Mouse (Mus musculus) CH12.LX (cell line): ENCODE measurements around the gene Cabin1. TPM values are rescaled to one million over a fixed set of nuclear protein-coding genes. Genes with fewer than 3 reads are reported as not detected.
A peak's percentile ranks its signal among the peaks of the same experiment; 100 is the strongest.
"Not testable (repeated sequence)": the region's sequence is repeated elsewhere in the genome, so short reads cannot be mapped to it uniquely, and the experiment has no call there.

Source experiments
- DNase-seq: peaks from one replicate; pipeline ENCODE4 v3.0.0-alpha.2; 2013; ENCODE audit errors: extremely low read depth
- H3K27ac ChIP-seq: 2 replicates; pipeline ENCODE4 v1.5.1; 2012; ENCODE audit warnings: low read depth, mild to moderate bottlenecking, control low read depth, moderate library complexity; ENCODE audit not compliant: insufficient read depth
- H3K27me3 ChIP-seq: replicated peaks from 2 replicates; pipeline ENCODE3; 2012; ENCODE audit warnings: inconsistent platforms
- H3K36me3 ChIP-seq, 2 experiments: replicated peaks in 1 of 2; 2 replicates each; pipeline versions ENCODE3 to v1.6.1; 2012; ENCODE audit warnings: inconsistent platforms in 1 of 2, low read length in 1 of 2, mild to moderate bottlenecking in 1 of 2, mixed read lengths in 1 of 2, moderate library complexity in 1 of 2; ENCODE audit not compliant: control insufficient read depth in 1 of 2, insufficient read depth in 1 of 2
- H3K4me1 ChIP-seq, 2 experiments: 2 replicates each; pipeline ENCODE4 v1.6.1; 2012; ENCODE audit warnings: inconsistent platforms in 1 of 2, moderate library complexity in 1 of 2; ENCODE audit not compliant: insufficient read depth in 2 of 2, control insufficient read depth in 1 of 2
- H3K4me2 ChIP-seq: 2 replicates; pipeline ENCODE4 v1.6.1; 2012; ENCODE audit warnings: low read depth, mild to moderate bottlenecking, control low read depth; ENCODE audit not compliant: poor library complexity, insufficient read depth, severe bottlenecking
- H3K4me3 ChIP-seq, 3 experiments: fragments of 150-350 bp in 1 of 3; sonication (generic) in 1 of 3; replicated peaks in 1 of 3; 2 replicates each; pipeline versions ENCODE3 to v1.5.1; 2011 to 2012; ENCODE audit warnings: low read depth in 2 of 3, low read length in 2 of 3, mild to moderate bottlenecking in 2 of 3, moderate library complexity in 2 of 3, control low read depth in 1 of 3, improper control_type of control experiment in 1 of 3, inconsistent platforms in 1 of 3, mixed read lengths in 1 of 3; ENCODE audit not compliant: poor library complexity in 1 of 3
- H3K79me2 ChIP-seq: replicated peaks from 2 replicates; pipeline ENCODE4 v1.6.1; 2012; ENCODE audit warnings: mild to moderate bottlenecking, moderate library complexity; ENCODE audit not compliant: control insufficient read depth, poor library complexity, insufficient read depth, severe bottlenecking; ENCODE audit errors: extremely low read depth
- H3K9ac ChIP-seq: 2 replicates; pipeline ENCODE4 v1.6.1; 2012; ENCODE audit warnings: low read depth, mild to moderate bottlenecking, control low read depth, moderate library complexity; ENCODE audit not compliant: insufficient read depth
- H3K9me3 ChIP-seq: replicated peaks from 2 replicates; pipeline ENCODE3; 2012; ENCODE audit warnings: low read length, inconsistent platforms, mixed read lengths
- BHLHE40 ChIP-seq: IDR thresholded peaks from 2 replicates; pipeline ENCODE4 v1.6.1; 2011; ENCODE audit warnings: mild to moderate bottlenecking, low read depth, low read length, improper control_type of control experiment
- CHD1 ChIP-seq: IDR thresholded peaks from 2 replicates; pipeline ENCODE4 v1.6.1; 2012; ENCODE audit warnings: low read depth, low read length, improper control_type of control experiment, inconsistent platforms
- CTCF ChIP-seq, 2 experiments: IDR thresholded peaks in 1 of 2; conservative IDR thresholded peaks in 1 of 2; 2 replicates each; pipeline ENCODE4 v1.5.1; 2011 to 2012; ENCODE audit warnings: low read depth in 2 of 2, low read length in 2 of 2, improper control_type of control experiment in 1 of 2, inconsistent platforms in 1 of 2, mild to moderate bottlenecking in 1 of 2, moderate library complexity in 1 of 2
- ELF1 ChIP-seq: IDR thresholded peaks from 2 replicates; pipeline ENCODE4 v1.6.1; 2014; ENCODE audit warnings: low read depth, mild to moderate bottlenecking, inconsistent platforms, low read length, improper control_type of control experiment
- ETS1 ChIP-seq: conservative IDR thresholded peaks from 2 replicates; pipeline ENCODE4 v1.6.1; 2012; ENCODE audit warnings: low read depth, mild to moderate bottlenecking, inconsistent platforms, low read length, improper control_type of control experiment, moderate library complexity
- JUND ChIP-seq: conservative IDR thresholded peaks from 2 replicates; pipeline ENCODE4 v1.6.1; 2011; ENCODE audit warnings: low read depth, low read length, improper control_type of control experiment
- MAFK ChIP-seq: IDR thresholded peaks from 2 replicates; pipeline ENCODE4 v1.6.1; 2011; ENCODE audit warnings: low read length, improper control_type of control experiment; ENCODE audit not compliant: insufficient replicate concordance
- MAX ChIP-seq: IDR thresholded peaks from 2 replicates; pipeline ENCODE4 v1.6.1; 2011; ENCODE audit warnings: low read length, improper control_type of control experiment
- POLR2AphosphoS2 ChIP-seq: IDR thresholded peaks from 2 replicates; pipeline ENCODE4 v1.6.1; 2011; ENCODE audit warnings: low read depth, low read length, improper control_type of control experiment
- RCOR1 ChIP-seq: conservative IDR thresholded peaks from 2 replicates; pipeline ENCODE4 v1.6.1; 2012; ENCODE audit warnings: low read depth, mild to moderate bottlenecking, inconsistent platforms, low read length, improper control_type of control experiment
- SIN3A ChIP-seq: IDR thresholded peaks from 2 replicates; pipeline ENCODE4 v1.6.1; 2012; ENCODE audit warnings: low read length, improper control_type of control experiment, inconsistent platforms
- TBP ChIP-seq: conservative IDR thresholded peaks from 2 replicates; pipeline ENCODE4 v1.6.1; 2011; ENCODE audit warnings: low read depth, low read length, improper control_type of control experiment
- TCF12 ChIP-seq: IDR thresholded peaks from 2 replicates; pipeline ENCODE4 v1.6.1; 2014; ENCODE audit warnings: low read depth, mild to moderate bottlenecking, inconsistent platforms, low read length, improper control_type of control experiment
- USF1 ChIP-seq: IDR thresholded peaks from 2 replicates; pipeline ENCODE4 v1.6.1; 2014; ENCODE audit warnings: low read depth, mild to moderate bottlenecking, inconsistent platforms, low read length, improper control_type of control experiment
- USF2 ChIP-seq: conservative IDR thresholded peaks from 2 replicates; pipeline ENCODE4 v1.6.1; 2011; ENCODE audit warnings: low read depth, low read length, improper control_type of control experiment
- ZMIZ1 ChIP-seq: IDR thresholded peaks from 2 replicates; pipeline ENCODE4 v1.6.1; 2012; ENCODE audit warnings: low read depth, mild to moderate bottlenecking, inconsistent platforms, low read length, improper control_type of control experiment
- dilution Hi-C: fragments of 300-500 bp; cut with MboI; formaldehyde crosslinking; loops from 2 replicates; pipeline ENCODE4 v1.14.3; 2020; ENCODE audit warnings: low sequenced_read_pairs; ENCODE audit not compliant: extremely low pct_unique_long_range_greater_than_20kb, extremely low pct_ligation_motif_present
- in situ Hi-C: fragments of 300-500 bp; cut with MboI; formaldehyde crosslinking; loops from 3 replicates; pipeline ENCODE4 v1.14.3; 2019; ENCODE audit warnings: low sequenced_read_pairs, low pct_ligation_motif_present, low pct_unique_long_range_greater_than_20kb, mixed read lengths
- polyA plus RNA-seq: library from polyadenylated mRNA; unstranded; fragments of >175 nt; gene quantifications from 2 replicates; pipeline ENCODE4 v1.2.1, GENCODE M21; 2012; ENCODE audit warnings: low read depth; ENCODE audit not compliant: insufficient read length
- total RNA-seq, 2 experiments: library from RNA; depleted of rRNA; stranded (reverse); fragments of 300-350 nt in 1 of 2; fragments of >200 nt in 1 of 2; gene quantifications; 2 replicates each; pipeline ENCODE4 v1.2.3; 2012 to 2014

Gene Cabin1
- total and polyA plus RNA-seq, 3 experiments, result 12.0 to 46.0 (median 29.0) TPM

GRCm38 (mm10) chr10:75772795-75773664 lies 8.9 kb upstream of the Cabin1 start, which contains the start of gene Ddt (continued):
- no peak for TF ChIP-seq CHD1
- peak; percentile 80; the same call in 1 of the 2 replicates for TF ChIP-seq POLR2AphosphoS2
- TF ChIP-seq TCF12, result peak; percentile 59
- TF ChIP-seq USF1, result peak; percentile 90
- no peak for TF ChIP-seq JUND
- TF ChIP-seq ELF1, result peak; percentile 59
- TF ChIP-seq MAX, result peak; percentile 71; the same call in 1 of the 2 replicates
- peak; percentile 84 for TF ChIP-seq BHLHE40
- no peak for TF ChIP-seq MAFK
- peak; percentile 89 for TF ChIP-seq USF2
- no peak for TF ChIP-seq ETS1
- peak; percentile 92 for TF ChIP-seq ZMIZ1

- Histone ChIP-seq H3K79me2 (peaks cover 14% of the 10 kb centered on the region), H3K4me1 (peaks cover 7 to 41% of the 10 kb centered on the region in 2 experiments), H3K36me3 (peaks cover 7 to 23% of the 10 kb centered on the region in 2 experiments)
- H3K27me3 ChIP-seq, dilution Hi-C loops, H3K9me3 ChIP-seq, DNase-seq, H3K27ac ChIP-seq, H3K4me2 ChIP-seq, H3K4me3 ChIP-seq, H3K9ac ChIP-seq, in situ Hi-C loops: not testable (repeated sequence)
- 0 out of 2 replicates have a peak, but pooled peaks have one; percentile 31 for TF ChIP-seq ELF1
These were observed 3.6 kb upstream of the Cabin1 start for GRCm38 (mm10) chr10:75767756-75768155.

- H3K9me3 ChIP-seq, result no peaks in the 10 kb centered on the region
- peaks cover 7 to 27% of the 10 kb centered on the region in 2 experiments for H3K36me3 ChIP-seq
- H3K27me3 ChIP-seq, result no peaks in the 10 kb centered on the region
- no peak overlapping the region for H3K4me2 ChIP-seq
- H3K27ac ChIP-seq, result no peak overlapping the region
- dilution Hi-C loops, result no loop called here
- peaks cover 16% of the 10 kb centered on the region for H3K79me2 ChIP-seq
- no peak overlapping the region for H3K9ac ChIP-seq
- no peak overlapping the region for H3K4me3 ChIP-seq
- TF ChIP-seq MAX, result no peak
- no peak for TF ChIP-seq ETS1
- no peak for TF ChIP-seq RCOR1
- no peak for TF ChIP-seq SIN3A
- TF ChIP-seq TBP, result no peak
- TF ChIP-seq CTCF (conservative IDR thresholded peaks at IDR 0.05 in 1 of 2, IDR thresholded peaks at IDR 0.05 in 1 of 2; ENCODE audit: low read depth in 2 of 2, low read length in 2 of 2), result no peak
- TF ChIP-seq MAFK, result no peak
- TF ChIP-seq USF2, result no peak
- TF ChIP-seq ZMIZ1, result no peak
- TF ChIP-seq, all 38 proteins: peak for 0
- H3K4me1 ChIP-seq, result peaks cover 8 to 37% of the 10 kb centered on the region in 2 experiments
- in situ Hi-C loops, result no loop called here
- no peak for DNase-seq
These were observed 2.7 kb upstream of the Cabin1 start for GRCm38 (mm10) chr10:75766856-75767255.
